Mouse (Mus musculus) heart, embryonic 15.5 days (tissue): ENCODE data around the gene Rnf44. TPM values are rescaled to one million over a fixed set of nuclear protein-coding genes. Genes with fewer than 3 reads are reported as not detected.

Experiments used
- ATAC-seq: fragments of 200-750 bp; cut with Nextera tagmentation; replicated peaks from 2 replicates; pipeline ENCODE4 v1.8.0; 2017; ENCODE audit warnings: low read depth, moderate TSS enrichment; ENCODE audit not compliant: insufficient number of reproducible peaks, insufficient read depth, low FRiP score
- H3K27ac ChIP-seq: fragments of 300-500 bp; sonication (generic); 2 replicates; pipeline ENCODE4 v1.5.1; 2015; ENCODE audit warnings: mild to moderate bottlenecking, inconsistent platforms
- H3K27me3 ChIP-seq: fragments of 300-500 bp; sonication (generic); 2 replicates; pipeline ENCODE4 v1.6.1; 2015; ENCODE audit warnings: inconsistent platforms
- H3K36me3 ChIP-seq: fragments of 300-500 bp; sonication (generic); 2 replicates; pipeline ENCODE4 v1.6.1; 2015; ENCODE audit warnings: mild to moderate bottlenecking, inconsistent platforms
- H3K4me1 ChIP-seq: fragments of 300-500 bp; sonication (generic); replicated peaks from 2 replicates; pipeline ENCODE4 v1.6.1; 2015; ENCODE audit warnings: inconsistent platforms
- H3K4me2 ChIP-seq: fragments of 300-500 bp; sonication (generic); 2 replicates; pipeline ENCODE4 v1.6.1; 2015; ENCODE audit warnings: inconsistent platforms, mild to moderate bottlenecking, moderate library complexity
- H3K4me3 ChIP-seq: fragments of 300-500 bp; sonication (generic); 2 replicates; pipeline ENCODE4 v1.5.1; 2015; ENCODE audit warnings: mild to moderate bottlenecking, inconsistent platforms
- H3K9ac ChIP-seq: fragments of 300-500 bp; sonication (generic); 2 replicates; pipeline ENCODE4 v1.6.1; 2015; ENCODE audit warnings: mild to moderate bottlenecking, inconsistent platforms
- H3K9me3 ChIP-seq: fragments of 300-500 bp; sonication (generic); replicated peaks from 2 replicates; pipeline ENCODE4 v1.6.1; 2016; ENCODE audit warnings: inconsistent platforms
- WGBS: fragments of 180-500 bp; shearing (Covaris S2); methylation state at CpG from one replicate; pipeline ENCODE4 v1.1.7; 2015; ENCODE audit warnings: mixed read lengths; 5-methylcytosine and 5-hydroxymethylcytosine counted together
- polyA plus RNA-seq: library from polyadenylated mRNA; unstranded; fragments of >200 nt; fragmentation: Nextera tagmentation; extraction: Ambion mirVana; gene quantifications from 2 replicates; pipeline ENCODE4 v1.2.1, GENCODE M21; 2015

Rnf44 gene
- polyA plus RNA-seq, 1 experiment from 2014 or later, result 48.8 TPM

GRCm38 (mm10) chr13:54686139-54687053 lies 7.3 kb downstream of the Rnf44 start:
- ATAC-seq, result no peak

GRCm38 (mm10) chr13:54685174-54685573 lies 8.5 kb downstream of the Rnf44 start:
- Histone ChIP-seq H3K4me3 (peak overlapping the region; percentile 91), H3K36me3 (peaks cover 41% of the 10 kb centered on the region), H3K27me3 (no peaks in the 10 kb centered on the region), H3K27ac (0 out of 2 replicates have a peak overlapping the region, but pooled peaks have one; percentile 27), H3K9me3 (no peaks in the 10 kb centered on the region), H3K4me1 (peaks cover 38% of the 10 kb centered on the region), H3K9ac (peak overlapping the region; percentile 94; the same call in 1 of the 2 replicates), H3K4me2 (peak overlapping the region; percentile 75)
- ATAC-seq, result no peak
- WGBS, result 52% methylated on average over 2 of the region's 2 CpGs

More at GRCm38 (mm10) chr13:54686139-54687053, 7.3 kb downstream of the Rnf44 start:
- H3K4me3 ChIP-seq, result peak overlapping the region; percentile 91
- peaks cover 47% of the 10 kb centered on the region for H3K4me1 ChIP-seq
- peak overlapping the region; percentile 75 for H3K4me2 ChIP-seq
- H3K27me3 ChIP-seq, result no peaks in the 10 kb centered on the region
- 5% methylated on average over 19 of the region's 19 CpGs for WGBS
- peak overlapping the region; percentile 98 for H3K27ac ChIP-seq
- H3K9me3 ChIP-seq, result no peaks in the 10 kb centered on the region
- peaks cover 28% of the 10 kb centered on the region for H3K36me3 ChIP-seq
- peak overlapping the region; percentile 94 for H3K9ac ChIP-seq

GRCm38 (mm10) chr13:54684140-54684896 lies 9.4 kb downstream of the Rnf44 start:
- H3K4me3 ChIP-seq, result no peak overlapping the region
- ATAC-seq, result no peak
- H3K27me3 ChIP-seq, result no peaks in the 10 kb centered on the region
- H3K9ac ChIP-seq, result peak overlapping the region; percentile 27
- peaks cover 46% of the 10 kb centered on the region for H3K36me3 ChIP-seq
- H3K4me2 ChIP-seq, result peak overlapping the region; percentile 75; the same call in 1 of the 2 replicates
- H3K4me1 ChIP-seq, result peaks cover 38% of the 10 kb centered on the region
- peak overlapping the region; percentile 27 for H3K27ac ChIP-seq
- WGBS, result 61% methylated on average over 3 of the region's 3 CpGs
- no peaks in the 10 kb centered on the region for H3K9me3 ChIP-seq

GRCm38 (mm10) chr13:54683301-54683700 lies 10.4 kb downstream of the Rnf44 start:
- Histone ChIP-seq H3K4me2 (no peak overlapping the region), H3K36me3 (peaks cover 51% of the 10 kb centered on the region), H3K9ac (no peak overlapping the region), H3K9me3 (no peaks in the 10 kb centered on the region), H3K4me1 (peaks cover 31% of the 10 kb centered on the region), H3K27ac (no peak overlapping the region), H3K27me3 (no peaks in the 10 kb centered on the region), H3K4me3 (no peak overlapping the region)
- ATAC-seq, result no peak
- whole genome bisulfite sequencing, result 88% methylated on average over 3 of the region's 3 CpGs

GRCm38 (mm10) chr13:54681291-54681690 lies 12.4 kb downstream of the Rnf44 start:
- no peak for ATAC-seq
- WGBS, result 75% methylated on average over 8 of the region's 8 CpGs
- Histone ChIP-seq H3K4me3 (no peak overlapping the region), H3K4me1 (peaks cover 27% of the 10 kb centered on the region), H3K27ac (no peak overlapping the region), H3K9ac (no peak overlapping the region), H3K4me2 (no peak overlapping the region), H3K9me3 (no peaks in the 10 kb centered on the region), H3K27me3 (no peaks in the 10 kb centered on the region), H3K36me3 (peaks cover 51% of the 10 kb centered on the region)

GRCm38 (mm10) chr13:54680184-54680853 lies 13.4 kb downstream of the Rnf44 start:
- Histone ChIP-seq H3K36me3 (peaks cover 51% of the 10 kb centered on the region), H3K4me1 (peaks cover 17% of the 10 kb centered on the region), H3K9me3 (no peaks in the 10 kb centered on the region), H3K4me3 (no peak overlapping the region), H3K9ac (no peak overlapping the region), H3K27ac (no peak overlapping the region), H3K4me2 (no peak overlapping the region), H3K27me3 (no peaks in the 10 kb centered on the region)
- WGBS, result 76% methylated on average over 17 of the region's 17 CpGs
- ATAC-seq, result no peak

- WGBS, result 67% methylated on average over 4 of the region's 4 CpGs
- H3K4me3 ChIP-seq, result no peak overlapping the region
- ATAC-seq, result no peak; the same call in 1 of the 2 replicates
- H3K27ac ChIP-seq, result no peak overlapping the region
- no peaks in the 10 kb centered on the region for H3K9me3 ChIP-seq
- no peaks in the 10 kb centered on the region for H3K27me3 ChIP-seq
- peaks cover 41% of the 10 kb centered on the region for H3K36me3 ChIP-seq
- H3K4me2 ChIP-seq, result no peak overlapping the region
- no peak overlapping the region for H3K9ac ChIP-seq
- H3K4me1 ChIP-seq, result no peaks in the 10 kb centered on the region; the same call in 1 of the 2 replicates
Measured at GRCm38 (mm10) chr13:54678263-54678662, 15.4 kb downstream of the Rnf44 start.

GRCm38 (mm10) chr13:54675895-54676590 lies 17.7 kb downstream of the Rnf44 start:
- Histone ChIP-seq H3K27me3 (no peaks in the 10 kb centered on the region), H3K9me3 (no peaks in the 10 kb centered on the region), H3K4me2 (no peak overlapping the region), H3K9ac (no peak overlapping the region), H3K27ac (no peak overlapping the region), H3K36me3 (peaks cover 19% of the 10 kb centered on the region), H3K4me1 (no peaks in the 10 kb centered on the region; the same call in 1 of the 2 replicates), H3K4me3 (no peak overlapping the region)
- 57% methylated on average over 11 of the region's 11 CpGs for WGBS
- no peak for ATAC-seq

- H3K4me1 ChIP-seq, result no peaks in the 10 kb centered on the region
- no peak for ATAC-seq
- H3K4me3 ChIP-seq, result no peak overlapping the region
- peaks cover 11% of the 10 kb centered on the region; the same call in 1 of the 2 replicates for H3K36me3 ChIP-seq
- no peak overlapping the region for H3K27ac ChIP-seq
- H3K4me2 ChIP-seq, result no peak overlapping the region
- 60% methylated on average over 2 of the region's 2 CpGs for WGBS
- no peaks in the 10 kb centered on the region for H3K9me3 ChIP-seq
- no peaks in the 10 kb centered on the region for H3K27me3 ChIP-seq
- H3K9ac ChIP-seq, result no peak overlapping the region
Measured at GRCm38 (mm10) chr13:54670491-54670890, 23.2 kb downstream of the Rnf44 start.

GRCm38 (mm10) chr13:54665062-54665461 lies 28.6 kb downstream of the Rnf44 start:
- H3K9me3 ChIP-seq, result no peaks in the 10 kb centered on the region
- no peak overlapping the region for H3K27ac ChIP-seq
- H3K27me3 ChIP-seq, result no peaks in the 10 kb centered on the region
- H3K4me3 ChIP-seq, result no peak overlapping the region
- H3K36me3 ChIP-seq, result peaks cover 43% of the 10 kb centered on the region
- no peak overlapping the region for H3K4me2 ChIP-seq
- 94% methylated on average over 7 of the region's 7 CpGs for WGBS
- ATAC-seq, result no peak
- no peak overlapping the region for H3K9ac ChIP-seq
- no peaks in the 10 kb centered on the region for H3K4me1 ChIP-seq
